Mouse (Mus musculus) layer of hippocampus, adult 2 months (tissue): ENCODE measurements at regions not wholly inside any gene's neighbourhood (a gene's known extent, or its start where the extent isn't known, plus 50 kb on each side); places are given as distances from the start of the nearest gene placed in this dataset.
"Not testable (repeated sequence)": the region's sequence is repeated elsewhere in the genome, so short reads cannot be mapped to it uniquely, and the experiment has no call there.

Experiments used
- DNase-seq, 2 experiments: peaks; one replicate each; pipeline ENCODE4 v3.0.0; 2022; ENCODE audit warnings: low spot score in 2 of 2
- H3K27ac ChIP-seq: fragments of 200-600 bp; 2 replicates; pipeline ENCODE4 v1.8.1; 2022
- H3K4me3 ChIP-seq: fragments of 200-600 bp; 2 replicates; pipeline ENCODE4 v1.8.1; 2022; ENCODE audit warnings: mild to moderate bottlenecking
- CTCF ChIP-seq: fragments of 200-600 bp; conservative IDR thresholded peaks from 2 replicates; pipeline ENCODE4 v1.8.1; 2022; ENCODE audit warnings: antibody characterized with exemption, mild to moderate bottlenecking, moderate library complexity

DNA sequence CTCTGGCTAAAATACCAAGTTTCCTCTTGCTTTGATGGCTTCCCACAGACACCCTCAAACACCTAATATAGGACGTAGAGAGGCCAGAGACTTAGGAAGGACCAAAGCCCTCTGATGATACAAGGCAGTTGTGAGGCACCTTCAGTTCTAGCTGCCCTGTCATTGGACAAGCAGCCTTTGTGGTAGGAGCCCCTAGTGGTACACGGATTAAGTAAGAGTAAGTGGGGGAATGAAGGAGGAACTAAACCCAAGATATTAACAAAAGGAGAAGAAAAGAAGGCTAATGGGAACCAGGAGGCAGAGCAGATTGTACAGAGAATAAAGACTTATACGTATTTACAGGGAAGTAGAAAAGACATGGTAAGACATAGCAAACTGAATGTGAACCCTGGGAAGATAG lies 352.3 kb upstream of the Tmco5 start:
- DNase-seq, H3K27ac ChIP-seq, H3K4me3 ChIP-seq: not testable (repeated sequence)

DNA sequence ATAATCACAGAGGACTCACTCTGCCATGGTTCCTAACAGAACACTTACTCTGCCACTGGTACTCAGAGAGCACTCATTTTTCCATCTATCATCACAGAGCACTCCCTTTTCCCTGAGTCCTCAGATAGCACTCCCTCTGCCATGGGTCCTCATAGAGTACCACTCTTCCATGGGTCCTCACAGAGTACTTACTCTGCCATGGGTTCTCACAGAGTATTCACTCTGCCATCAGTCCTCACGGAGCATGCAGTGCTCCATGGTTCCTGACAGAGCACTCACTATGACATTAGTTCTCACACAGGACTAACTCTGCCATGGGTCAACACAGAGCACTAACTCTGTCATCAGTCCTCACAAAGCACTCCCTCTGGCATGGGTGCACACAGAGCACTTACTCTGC lies 342.0 kb upstream of the Tmco5 start:
- DNase-seq = no peak
- no peak overlapping the region for H3K4me3 ChIP-seq
- TF ChIP-seq CTCF = no peak
- no peak overlapping the region for H3K27ac ChIP-seq

DNA sequence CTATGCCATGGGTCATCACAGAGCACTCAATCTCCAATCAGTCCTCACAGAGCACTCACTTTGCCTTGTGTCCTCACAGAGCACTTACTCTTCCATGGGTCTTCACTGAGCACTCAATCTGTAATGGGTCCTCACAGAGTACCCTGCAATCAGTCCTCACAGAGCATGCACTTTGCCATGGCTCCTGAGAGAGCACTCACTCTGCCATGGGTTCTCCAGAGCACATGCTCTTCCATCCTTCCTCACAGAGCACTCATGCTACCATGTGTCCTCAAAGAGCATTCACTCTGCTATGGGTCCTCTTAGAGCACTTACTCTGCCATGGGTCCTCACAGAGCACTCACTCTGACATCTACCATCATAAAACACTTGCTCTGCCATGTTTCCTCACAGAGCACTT lies 319.1 kb upstream of the Tmco5 start:
- no peak overlapping the region for H3K27ac ChIP-seq
- TF ChIP-seq CTCF = no peak

DNA sequence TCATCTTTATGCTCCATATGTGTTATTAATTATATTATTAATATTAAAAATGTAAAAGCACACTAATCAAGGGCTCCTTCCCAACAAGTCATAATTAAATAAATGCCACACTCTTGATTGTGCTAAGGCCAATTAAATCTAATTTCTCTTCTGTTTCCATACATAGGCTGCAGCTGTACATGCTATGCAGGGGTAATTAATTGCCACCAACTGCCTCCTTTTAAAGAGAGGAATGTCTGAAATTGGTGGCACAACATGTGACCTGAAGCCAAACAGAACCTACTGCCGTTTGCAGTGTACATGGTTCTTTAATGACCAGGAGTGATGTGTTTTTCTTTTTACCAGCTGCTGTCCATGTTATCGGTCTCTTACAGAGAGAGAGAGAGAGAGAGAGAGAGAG lies 294.5 kb upstream of the Tmco5 start:
- no peak overlapping the region for H3K27ac ChIP-seq
- no peak overlapping the region for H3K4me3 ChIP-seq
- TF ChIP-seq CTCF = no peak
- no peak for DNase-seq

More for the DNA sequence above, 319.1 kb upstream of the Tmco5 start:
- DNase-seq = no peak
- H3K4me3 ChIP-seq = no peak overlapping the region

DNA sequence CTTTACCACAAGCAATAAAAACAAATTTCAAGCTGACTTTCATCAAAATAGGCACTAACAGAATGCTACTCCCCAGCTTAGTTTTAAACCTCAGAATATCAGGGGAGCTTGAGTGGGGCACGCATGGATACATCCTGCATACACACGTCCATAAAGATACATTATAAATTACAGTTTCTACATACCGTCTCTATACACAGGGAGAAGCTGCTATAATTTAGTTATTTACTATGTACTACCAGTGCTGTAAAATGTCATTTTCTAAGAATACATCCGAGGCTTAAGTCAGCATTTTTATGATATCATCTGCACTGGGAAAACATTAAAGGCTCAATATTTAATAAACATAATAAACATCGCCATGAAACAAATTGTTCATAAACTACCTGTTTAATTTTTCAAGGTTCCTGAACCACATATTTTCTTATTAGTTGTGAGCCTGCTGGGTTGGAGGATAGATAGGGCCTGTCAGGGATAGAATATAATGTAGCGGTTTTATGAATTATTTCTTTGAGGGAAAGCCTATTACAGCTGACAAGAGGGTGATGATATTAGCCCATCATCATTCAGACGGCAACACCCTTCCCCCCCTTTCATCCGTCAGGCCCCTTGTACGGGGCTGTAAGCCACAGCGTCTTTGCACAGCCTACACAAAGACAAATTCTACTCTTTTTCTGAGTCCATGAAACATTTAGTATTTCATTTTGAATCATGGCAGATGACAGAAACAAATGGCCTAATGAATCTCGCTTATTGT lies 292.1 kb upstream of the Tmco5 start:
- Histone ChIP-seq H3K27ac (no peak overlapping the region), H3K4me3 (no peak overlapping the region)
- TF ChIP-seq CTCF = no peak
- DNase-seq = no peak

DNA sequence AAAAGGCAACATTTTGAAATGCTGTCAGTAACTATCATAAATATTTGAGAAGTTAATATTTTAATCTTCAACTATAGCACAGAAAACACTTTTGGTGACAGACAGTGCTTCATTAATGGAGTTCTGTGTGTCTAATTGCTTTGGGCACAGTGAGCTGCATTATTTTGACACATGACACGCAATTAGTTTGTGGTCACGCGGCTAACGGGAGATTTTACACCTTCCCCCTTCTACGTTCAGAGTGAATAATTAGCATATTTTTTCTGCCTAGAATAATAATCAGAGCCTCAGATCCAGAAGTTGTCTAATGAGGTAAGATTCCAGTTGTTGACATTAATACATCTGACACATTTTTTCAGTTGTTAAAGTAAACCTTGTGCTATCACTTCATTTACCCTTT lies 272.6 kb upstream of the Tmco5 start:
- no peak for DNase-seq
- no peak for TF ChIP-seq CTCF
- no peak overlapping the region for H3K4me3 ChIP-seq
- H3K27ac ChIP-seq = no peak overlapping the region

DNA sequence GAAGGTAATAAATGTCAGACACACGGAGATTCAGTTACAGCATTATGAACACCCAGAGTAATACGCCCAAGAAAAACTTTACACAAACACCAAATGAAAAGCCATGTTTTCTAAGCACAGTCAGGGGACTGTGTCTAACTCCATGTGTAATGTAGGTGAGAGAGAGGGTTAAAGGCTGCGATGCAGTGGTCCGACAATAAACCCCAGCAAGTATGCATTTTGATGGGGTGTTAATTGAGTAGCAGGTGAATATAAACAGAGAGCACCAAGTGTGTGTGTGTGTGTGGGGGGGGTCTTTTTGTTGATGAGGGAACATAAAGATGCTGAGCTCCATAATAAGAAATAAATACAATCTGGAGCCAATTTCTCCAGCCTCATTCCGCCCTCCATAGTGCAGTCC lies 238.6 kb upstream of the Tmco5 start:
- DNase-seq = no peak
- TF ChIP-seq CTCF = no peak
- Histone ChIP-seq H3K4me3 (no peak overlapping the region), H3K27ac (no peak overlapping the region)

DNA sequence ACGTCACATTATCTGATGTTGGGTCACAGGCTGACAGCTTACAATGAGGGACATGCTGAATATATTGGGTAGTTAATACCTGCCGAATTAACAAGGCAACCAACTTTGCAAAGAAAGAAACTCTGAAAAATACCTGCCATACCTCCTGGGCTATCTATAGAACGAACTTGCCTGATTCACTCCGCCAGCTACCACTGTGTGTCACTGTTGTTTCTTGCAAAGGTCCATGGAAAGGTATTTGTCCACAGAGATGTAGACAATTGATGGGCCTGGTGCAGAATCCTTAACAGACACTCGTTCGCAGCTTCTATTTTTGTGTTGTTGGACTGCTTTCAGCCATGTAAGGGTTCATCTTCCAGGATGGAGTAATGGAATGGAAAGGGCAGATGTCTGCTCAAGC lies 226.4 kb upstream of the Tmco5 start:
- DNase-seq = no peak
- peak; percentile 50 for TF ChIP-seq CTCF
- H3K27ac ChIP-seq = no peak overlapping the region
- no peak overlapping the region for H3K4me3 ChIP-seq

DNA sequence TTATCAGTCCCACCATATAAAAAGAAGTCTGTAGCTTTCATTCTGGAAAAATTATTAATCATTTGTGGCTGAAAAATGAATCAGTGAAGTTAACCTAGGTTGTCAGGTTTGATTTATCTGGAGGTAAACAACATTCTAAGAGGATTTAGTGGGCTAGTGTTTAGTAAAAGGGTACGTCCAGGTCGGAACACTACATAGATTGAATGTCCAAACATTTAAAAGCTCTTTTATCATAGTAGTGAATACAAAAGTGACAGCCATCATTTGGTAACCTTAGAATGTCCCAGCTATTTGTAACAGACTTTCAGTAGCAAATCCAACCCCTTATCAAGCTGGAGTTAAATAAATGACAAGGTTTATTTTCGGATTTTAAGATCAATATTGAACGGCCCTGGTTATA lies 192.7 kb upstream of the Tmco5 start:
- Histone ChIP-seq H3K4me3 (no peak overlapping the region), H3K27ac (no peak overlapping the region)
- TF ChIP-seq CTCF = no peak
- no peak for DNase-seq

DNA sequence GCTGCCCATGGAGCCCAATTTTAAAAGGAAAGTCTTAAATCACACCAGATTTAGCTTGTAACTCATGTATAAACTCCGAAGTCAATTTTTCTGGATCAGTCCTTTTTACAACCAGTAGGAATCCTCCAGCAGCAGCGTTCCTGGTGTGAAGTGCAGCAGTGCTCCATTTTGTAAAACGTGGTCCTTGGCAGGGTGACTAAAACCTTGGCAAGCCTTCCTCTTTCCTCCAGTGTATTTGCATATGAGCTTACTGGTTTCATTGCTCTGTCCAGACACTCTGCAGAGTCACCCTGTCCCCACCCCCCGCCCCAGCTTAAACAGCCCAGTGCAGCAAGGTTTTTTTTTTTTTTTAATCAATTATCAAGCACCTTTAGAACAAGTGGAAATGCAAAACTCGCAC lies 180.9 kb upstream of the Tmco5 start:
- Histone ChIP-seq H3K4me3 (no peak overlapping the region), H3K27ac (no peak overlapping the region)
- no peak for DNase-seq
- no peak for TF ChIP-seq CTCF

DNA sequence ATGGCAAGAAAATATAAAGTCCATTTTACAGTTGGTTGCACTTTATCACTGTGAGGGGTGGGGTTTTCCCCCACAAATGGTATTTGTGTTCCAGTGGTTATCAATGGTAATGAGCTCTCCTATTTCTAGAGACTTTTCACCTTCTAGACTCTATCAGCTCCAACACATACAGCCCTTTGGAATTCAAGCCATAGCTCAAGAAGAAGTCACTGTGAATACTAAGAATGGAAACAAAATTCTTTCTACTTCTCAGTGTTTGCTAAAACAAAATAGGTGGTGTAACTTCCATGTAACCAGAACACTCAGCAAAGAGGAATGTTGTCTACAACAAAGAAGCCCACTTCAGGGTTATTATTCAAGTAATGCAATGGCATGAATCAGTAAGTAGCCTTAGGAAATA lies 173.8 kb upstream of the Tmco5 start:
- no peak for TF ChIP-seq CTCF
- H3K27ac ChIP-seq = no peak overlapping the region
- no peak for DNase-seq
- H3K4me3 ChIP-seq = no peak overlapping the region

DNA sequence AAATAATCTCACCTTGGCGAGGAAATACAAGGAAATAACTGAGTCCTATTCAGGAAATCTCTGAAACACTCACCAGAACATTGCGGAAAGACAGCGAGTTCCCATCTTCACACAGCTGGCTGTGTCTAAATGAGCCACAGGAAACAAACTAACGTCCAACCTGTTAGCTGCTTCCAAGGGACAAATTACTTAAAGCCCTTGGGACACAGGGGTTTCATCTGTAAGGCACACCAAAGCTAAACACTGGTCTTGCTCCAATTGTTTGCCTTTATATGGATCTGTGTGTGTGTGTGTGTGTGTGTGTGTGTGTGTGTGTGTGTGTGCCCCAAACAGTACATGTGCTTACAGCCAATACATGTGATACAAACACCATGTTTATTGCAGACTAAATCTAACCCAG lies 168.9 kb upstream of the Tmco5 start:
- no peak overlapping the region for H3K4me3 ChIP-seq
- no peak overlapping the region for H3K27ac ChIP-seq
- TF ChIP-seq CTCF = no peak
- no peak for DNase-seq

DNA sequence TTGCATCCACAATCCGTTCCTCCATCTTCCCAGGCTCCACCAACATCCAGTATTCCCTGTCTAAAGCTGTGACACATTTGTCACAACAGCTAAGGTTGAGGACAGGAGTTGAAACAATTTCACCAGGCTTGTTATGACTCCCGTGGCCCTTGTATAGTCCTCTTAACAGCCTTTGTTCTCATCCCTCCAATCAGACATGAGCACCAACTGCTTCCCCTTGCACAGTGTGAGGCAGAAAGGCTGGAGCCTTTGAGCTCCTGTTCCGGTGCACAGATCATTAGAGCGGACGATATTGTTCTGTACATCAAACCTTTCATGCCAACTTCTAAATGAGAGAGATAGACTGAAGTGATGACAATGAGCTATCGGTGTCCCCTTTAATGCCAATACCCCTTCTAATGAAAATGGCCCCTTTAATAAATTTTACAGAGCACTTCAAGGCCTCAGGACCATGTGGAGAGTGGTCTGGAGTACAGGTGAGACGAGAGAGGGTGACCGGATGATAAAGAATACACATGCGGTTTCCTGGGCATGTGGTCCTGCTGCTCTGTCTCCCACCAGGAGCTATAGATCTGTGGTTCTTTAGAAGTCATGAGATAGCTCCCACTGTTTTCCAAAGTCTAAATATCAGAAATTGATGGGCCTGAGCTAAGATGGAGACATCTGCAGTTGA lies 161.8 kb upstream of the Tmco5 start:
- Histone ChIP-seq H3K4me3 (no peak overlapping the region), H3K27ac (no peak overlapping the region)
- no peak for TF ChIP-seq CTCF
- DNase-seq = no peak

DNA sequence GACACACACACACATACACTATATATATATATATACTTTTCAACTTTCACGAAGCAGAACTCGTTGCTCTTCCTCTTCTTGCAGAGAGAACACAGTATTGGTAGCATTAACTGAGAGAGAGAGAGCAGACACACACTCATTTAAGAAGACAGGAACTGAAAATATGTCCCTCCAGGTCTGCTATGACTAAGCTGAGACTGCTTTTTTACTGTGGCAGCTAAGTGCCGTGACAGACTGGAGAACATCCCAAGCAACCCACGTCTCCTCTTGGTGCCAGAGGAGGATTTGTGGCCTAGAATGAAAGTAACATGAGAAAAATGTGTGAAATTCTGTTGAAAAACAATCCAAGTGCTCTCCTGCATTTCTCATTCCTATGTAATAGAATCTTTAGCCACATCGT lies 159.9 kb upstream of the Tmco5 start:
- Histone ChIP-seq H3K27ac (no peak overlapping the region), H3K4me3 (no peak overlapping the region)
- peak; percentile 30 to 54 for DNase-seq
- TF ChIP-seq CTCF = no peak
